Mouse (Mus musculus): ENCODE data around the gene Mysm1. TPM values are rescaled to one million over a fixed set of nuclear protein-coding genes. Genes with fewer than 3 reads are reported as not detected.

Gene Mysm1
- polyA plus RNA-seq, 1 experiment from 2014 or later, result 32.2 TPM

GRCm38 (mm10) chr4:95005251-95005830 lies 26.4 kb upstream of the Mysm1 start:
- H3K4me3 ChIP-seq, result no peak overlapping the region
- H3K36me3 ChIP-seq, result no peaks in the 10 kb centered on the region
- no peak overlapping the region for H3K27ac ChIP-seq
- H3K9ac ChIP-seq, result no peak overlapping the region
- H3K27me3 ChIP-seq, result 0 out of 2 replicates have a peak, but pooled peaks cover 2% of the 10 kb centered on the region
- ATAC-seq (ENCODE audit: low FRiP score), result no peak
- no peaks in the 10 kb centered on the region for H3K4me1 ChIP-seq (replicated peaks)
- H3K9me3 ChIP-seq, result no peaks in the 10 kb centered on the region
- 65% methylated on average over 6 of the region's 6 CpGs for WGBS
- H3K4me2 ChIP-seq, result no peak overlapping the region

GRCm38 (mm10) chr4:95001043-95001775 lies 22.3 kb upstream of the Mysm1 start:
- no peak for ATAC-seq (ENCODE audit: low FRiP score)
- WGBS, result 70% methylated on average over 6 of the region's 6 CpGs
- Histone ChIP-seq H3K27me3 (0 out of 2 replicates have a peak, but pooled peaks cover 2% of the 10 kb centered on the region), H3K4me1 (replicated peaks) (no peaks in the 10 kb centered on the region), H3K9ac (no peak overlapping the region), H3K4me2 (no peak overlapping the region), H3K27ac (no peak overlapping the region), H3K36me3 (no peaks in the 10 kb centered on the region), H3K4me3 (no peak overlapping the region), H3K9me3 (no peaks in the 10 kb centered on the region)

GRCm38 (mm10) chr4:95000147-95000546 lies 21.2 kb upstream of the Mysm1 start:
- Histone ChIP-seq H3K36me3 (no peaks in the 10 kb centered on the region), H3K9me3 (no peaks in the 10 kb centered on the region), H3K4me3 (no peak overlapping the region), H3K27me3 (no peaks in the 10 kb centered on the region), H3K4me1 (replicated peaks) (no peaks in the 10 kb centered on the region), H3K9ac (no peak overlapping the region), H3K4me2 (no peak overlapping the region), H3K27ac (no peak overlapping the region)
- ATAC-seq (ENCODE audit: low FRiP score), result no peak
- WGBS, result 96% methylated on average over 1 of the region's 1 CpGs

- Histone ChIP-seq H3K9ac (no peak overlapping the region), H3K4me3 (no peak overlapping the region), H3K9me3 (no peaks in the 10 kb centered on the region), H3K27me3 (no peaks in the 10 kb centered on the region), H3K4me1 (replicated peaks) (no peaks in the 10 kb centered on the region), H3K4me2 (no peak overlapping the region), H3K36me3 (no peaks in the 10 kb centered on the region), H3K27ac (no peak overlapping the region)
- 66% methylated on average over 3 of the region's 3 CpGs for WGBS
- no peak for ATAC-seq (ENCODE audit: low FRiP score)
Measured at GRCm38 (mm10) chr4:94999249-94999648, 20.3 kb upstream of the Mysm1 start.

GRCm38 (mm10) chr4:94995862-94996261 lies 17.0 kb upstream of the Mysm1 start:
- H3K9me3 ChIP-seq, result no peaks in the 10 kb centered on the region
- H3K27me3 ChIP-seq, result no peaks in the 10 kb centered on the region
- no peaks in the 10 kb centered on the region for H3K36me3 ChIP-seq
- no peak overlapping the region for H3K4me3 ChIP-seq
- 78% methylated on average over 4 of the region's 4 CpGs for WGBS
- H3K27ac ChIP-seq, result no peak overlapping the region
- no peak overlapping the region for H3K9ac ChIP-seq
- H3K4me1 ChIP-seq (replicated peaks), result no peaks in the 10 kb centered on the region
- no peak for ATAC-seq (ENCODE audit: low FRiP score)
- H3K4me2 ChIP-seq, result no peak overlapping the region

- H3K36me3 ChIP-seq, result no peaks in the 10 kb centered on the region
- H3K9ac ChIP-seq, result no peak overlapping the region
- no peaks in the 10 kb centered on the region for H3K4me1 ChIP-seq (replicated peaks)
- no peaks in the 10 kb centered on the region for H3K9me3 ChIP-seq
- no peak overlapping the region for H3K4me3 ChIP-seq
- WGBS, result 68% methylated on average over 3 of the region's 3 CpGs
- H3K4me2 ChIP-seq, result no peak overlapping the region
- no peaks in the 10 kb centered on the region for H3K27me3 ChIP-seq
- ATAC-seq (ENCODE audit: low FRiP score), result no peak
- no peak overlapping the region for H3K27ac ChIP-seq
Measured at GRCm38 (mm10) chr4:94990204-94990603, 11.3 kb upstream of the Mysm1 start.

- ATAC-seq (ENCODE audit: low FRiP score), result no peak
- no peaks in the 10 kb centered on the region for H3K27me3 ChIP-seq
- no peak overlapping the region for H3K27ac ChIP-seq
- no peaks in the 10 kb centered on the region for H3K36me3 ChIP-seq
- H3K4me3 ChIP-seq, result no peak overlapping the region
- no peak overlapping the region for H3K4me2 ChIP-seq
- WGBS, result 18% methylated on average over 4 of the region's 4 CpGs
- no peaks in the 10 kb centered on the region for H3K9me3 ChIP-seq
- H3K4me1 ChIP-seq (replicated peaks), result no peaks in the 10 kb centered on the region
- H3K9ac ChIP-seq, result no peak overlapping the region
Measured at GRCm38 (mm10) chr4:94987725-94988124, 8.8 kb upstream of the Mysm1 start.

- H3K4me2 ChIP-seq, result peak overlapping the region; percentile 59
- no peaks in the 10 kb centered on the region for H3K9me3 ChIP-seq
- ATAC-seq (ENCODE audit: low FRiP score), result peak; percentile 47
- H3K36me3 ChIP-seq, result peaks cover 6% of the 10 kb centered on the region
- H3K27ac ChIP-seq, result peak overlapping the region; percentile 92
- WGBS, result 45% methylated on average over 4 of the region's 4 CpGs
- H3K27me3 ChIP-seq, result no peaks in the 10 kb centered on the region
- H3K4me3 ChIP-seq, result peak overlapping the region; percentile 66
- peak overlapping the region; percentile 88 for H3K9ac ChIP-seq
- H3K4me1 ChIP-seq (replicated peaks), result peaks cover 26% of the 10 kb centered on the region
Measured at GRCm38 (mm10) chr4:94979500-94979915, 608 bp upstream of the Mysm1 start.

GRCm38 (mm10) chr4:94973321-94973720 lies 5.6 kb downstream of the Mysm1 start:
- Histone ChIP-seq H3K9me3 (no peaks in the 10 kb centered on the region), H3K27me3 (no peaks in the 10 kb centered on the region), H3K36me3 (peaks cover 27% of the 10 kb centered on the region), H3K9ac (no peak overlapping the region), H3K4me3 (no peak overlapping the region), H3K27ac (no peak overlapping the region), H3K4me2 (no peak overlapping the region), H3K4me1 (replicated peaks) (peaks cover 20% of the 10 kb centered on the region)
- ATAC-seq (ENCODE audit: low FRiP score), result no peak
- WGBS, result 88% methylated on average over 2 of the region's 2 CpGs

- peaks cover 65% of the 10 kb centered on the region for H3K36me3 ChIP-seq
- no peak for ATAC-seq (ENCODE audit: low FRiP score)
- WGBS, result 97% methylated on average over 3 of the region's 3 CpGs
Measured at GRCm38 (mm10) chr4:94952773-94953172, 26.1 kb downstream of the Mysm1 start.

GRCm38 (mm10) chr4:94941221-94941855 lies 37.6 kb downstream of the Mysm1 start:
- H3K36me3 ChIP-seq, result peaks cover 58% of the 10 kb centered on the region

More at GRCm38 (mm10) chr4:94952773-94953172, 26.1 kb downstream of the Mysm1 start:
- H3K4me3 ChIP-seq, result no peak overlapping the region
- no peaks in the 10 kb centered on the region for H3K9me3 ChIP-seq
- H3K4me1 ChIP-seq (replicated peaks), result no peaks in the 10 kb centered on the region
- H3K9ac ChIP-seq, result no peak overlapping the region
- H3K27me3 ChIP-seq, result no peaks in the 10 kb centered on the region
- H3K27ac ChIP-seq, result no peak overlapping the region
- no peak overlapping the region for H3K4me2 ChIP-seq

GRCm38 (mm10) chr4:94928743-94929142 lies 50.2 kb downstream of the Mysm1 start, which contains the start of gene Eqtn:
Gene Eqtn, minus strand, starts transcription at chr4:94928843.
- H3K27ac ChIP-seq, result no peak within 1 kb of the TSS
- no peak for ATAC-seq (ENCODE audit: low FRiP score)
- H3K9me3 ChIP-seq, result no peaks in the 10 kb centered on the region
- no peak within 1 kb of the TSS for H3K9ac ChIP-seq
- no peaks in the 10 kb centered on the region for H3K36me3 ChIP-seq
- no peaks in the 10 kb centered on the region for H3K4me1 ChIP-seq (replicated peaks)
- H3K27me3 ChIP-seq, result no peaks in the 10 kb centered on the region
- H3K4me3 ChIP-seq, result no peak within 1 kb of the TSS
- no peak within 1 kb of the TSS for H3K4me2 ChIP-seq

More at GRCm38 (mm10) chr4:94941221-94941855, 37.6 kb downstream of the Mysm1 start:
- Histone ChIP-seq H3K9ac (no peak overlapping the region), H3K4me2 (no peak overlapping the region), H3K9me3 (no peaks in the 10 kb centered on the region), H3K27me3 (no peaks in the 10 kb centered on the region), H3K4me1 (replicated peaks) (no peaks in the 10 kb centered on the region), H3K4me3 (no peak overlapping the region), H3K27ac (no peak overlapping the region)
- 77% methylated on average over 11 of the region's 11 CpGs for WGBS
- ATAC-seq (ENCODE audit: low FRiP score), result no peak
